Mouse (Mus musculus) forebrain, embryonic 15.5 days (tissue): ENCODE data around the gene Dip2b. TPM values are rescaled to one million over a fixed set of nuclear protein-coding genes. Genes with fewer than 3 reads are reported as not detected.
"Not testable (repeated sequence)": the region's sequence is repeated elsewhere in the genome, so short reads cannot be mapped to it uniquely, and the experiment has no call there.

ENCODE experiments used
- ATAC-seq: fragments of 200-750 bp; cut with Nextera tagmentation; replicated peaks from 2 replicates; pipeline ENCODE4 v1.8.0; 2017; ENCODE audit warnings: mild to moderate bottlenecking, moderate TSS enrichment, moderate library complexity
- H3K27ac ChIP-seq: fragments of 300-500 bp; sonication (generic); replicated peaks from 2 replicates; pipeline ENCODE4 v1.5.1; 2015; ENCODE audit warnings: mild to moderate bottlenecking, inconsistent platforms
- H3K27me3 ChIP-seq: fragments of 300-500 bp; sonication (generic); 2 replicates; pipeline ENCODE4 v1.6.1; 2015; ENCODE audit warnings: inconsistent platforms
- H3K36me3 ChIP-seq: fragments of 300-500 bp; sonication (generic); 2 replicates; pipeline ENCODE4 v1.6.1; 2015; ENCODE audit warnings: mild to moderate bottlenecking, inconsistent platforms
- H3K4me1 ChIP-seq: fragments of 300-500 bp; sonication (generic); 2 replicates; pipeline ENCODE4 v1.6.1; 2015; ENCODE audit warnings: inconsistent platforms
- H3K4me2 ChIP-seq: fragments of 300-500 bp; sonication (generic); replicated peaks from 2 replicates; pipeline ENCODE4 v1.6.1; 2015; ENCODE audit warnings: mild to moderate bottlenecking, inconsistent platforms
- H3K4me3 ChIP-seq: fragments of 300-500 bp; sonication (generic); 2 replicates; pipeline ENCODE4 v1.5.1; 2015; ENCODE audit warnings: mild to moderate bottlenecking, inconsistent platforms
- H3K9ac ChIP-seq: fragments of 300-500 bp; sonication (generic); replicated peaks from 2 replicates; pipeline ENCODE4 v1.6.1; 2015; ENCODE audit warnings: mild to moderate bottlenecking, inconsistent platforms
- H3K9me3 ChIP-seq: fragments of 300-500 bp; sonication (generic); 2 replicates; pipeline ENCODE4 v1.6.1; 2016; ENCODE audit warnings: inconsistent platforms
- WGBS: fragments of 180-500 bp; shearing (Covaris S2); methylation state at CpG from one replicate; pipeline ENCODE4 v1.1.7; 2015; ENCODE audit warnings: mixed read lengths; 5-methylcytosine and 5-hydroxymethylcytosine counted together
- polyA plus RNA-seq: library from polyadenylated mRNA; unstranded; fragments of >200 nt; fragmentation: Nextera tagmentation; extraction: Ambion mirVana; gene quantifications from 2 replicates; pipeline ENCODE4 v1.2.1, GENCODE M21; 2015

The Dip2b gene
- polyA plus RNA-seq, 1 experiment from 2014 or later, result 20.2 TPM

DNA sequence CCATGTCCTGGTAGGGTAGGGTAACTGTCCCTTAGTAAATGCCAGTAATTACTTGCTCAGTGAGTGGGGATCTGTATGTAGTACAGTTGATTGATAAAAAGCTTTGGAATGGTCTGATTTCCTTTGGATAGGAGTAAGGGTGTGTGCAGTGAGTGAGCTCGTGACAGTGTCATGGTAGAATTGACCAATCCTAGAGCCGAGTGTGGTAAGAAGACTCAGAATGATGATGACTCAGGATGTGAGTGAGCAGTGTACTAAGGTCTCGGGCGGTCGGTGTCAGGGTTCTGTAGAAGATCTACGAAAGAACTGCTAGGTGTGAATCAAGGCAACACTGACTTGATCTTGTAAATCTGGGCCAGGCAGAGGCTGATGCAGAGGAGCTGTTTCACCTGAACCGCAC is 207.5 kb downstream of the Dip2b start:
- Histone ChIP-seq H3K4me1 (no peaks in the 10 kb centered on the region), H3K36me3 (peaks cover 64% of the 10 kb centered on the region), H3K27me3 (no peaks in the 10 kb centered on the region), H3K9me3 (no peaks in the 10 kb centered on the region), H3K4me2 (no peak overlapping the region), H3K27ac (no peak overlapping the region), H3K4me3 (no peak overlapping the region), H3K9ac (no peak overlapping the region)
- WGBS, result 96% methylated on average over 7 of the region's 7 CpGs
- no peak for ATAC-seq

DNA sequence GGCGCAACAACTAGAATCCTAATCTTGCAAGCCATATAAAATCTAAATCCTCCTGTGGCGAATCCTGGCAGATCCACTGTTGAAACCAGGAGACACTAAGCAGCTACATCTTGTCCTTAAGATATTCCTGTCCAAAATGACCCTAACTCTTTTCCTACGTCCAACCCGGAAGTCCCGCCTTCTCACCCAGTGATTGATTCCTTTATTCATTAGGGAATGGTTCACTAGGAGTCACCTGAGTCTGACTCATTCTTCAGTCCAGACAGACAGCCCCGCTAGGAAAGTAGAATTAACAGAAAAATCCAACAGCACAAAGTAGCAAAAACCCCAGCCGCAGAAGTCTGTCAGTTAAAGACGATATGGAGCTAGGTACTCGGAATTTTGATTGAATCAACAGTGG is 208.8 kb downstream of the Dip2b start:
- H3K9ac ChIP-seq, result no peak overlapping the region
- no peak overlapping the region for H3K4me2 ChIP-seq
- H3K27ac ChIP-seq, result no peak overlapping the region
- H3K4me1 ChIP-seq, result no peaks in the 10 kb centered on the region
- H3K27me3 ChIP-seq, result no peaks in the 10 kb centered on the region
- no peak overlapping the region for H3K4me3 ChIP-seq
- WGBS, result 94% methylated on average over 9 of the region's 9 CpGs
- ATAC-seq, result no peak
- peaks cover 72% of the 10 kb centered on the region for H3K36me3 ChIP-seq
- H3K9me3 ChIP-seq, result no peaks in the 10 kb centered on the region

DNA sequence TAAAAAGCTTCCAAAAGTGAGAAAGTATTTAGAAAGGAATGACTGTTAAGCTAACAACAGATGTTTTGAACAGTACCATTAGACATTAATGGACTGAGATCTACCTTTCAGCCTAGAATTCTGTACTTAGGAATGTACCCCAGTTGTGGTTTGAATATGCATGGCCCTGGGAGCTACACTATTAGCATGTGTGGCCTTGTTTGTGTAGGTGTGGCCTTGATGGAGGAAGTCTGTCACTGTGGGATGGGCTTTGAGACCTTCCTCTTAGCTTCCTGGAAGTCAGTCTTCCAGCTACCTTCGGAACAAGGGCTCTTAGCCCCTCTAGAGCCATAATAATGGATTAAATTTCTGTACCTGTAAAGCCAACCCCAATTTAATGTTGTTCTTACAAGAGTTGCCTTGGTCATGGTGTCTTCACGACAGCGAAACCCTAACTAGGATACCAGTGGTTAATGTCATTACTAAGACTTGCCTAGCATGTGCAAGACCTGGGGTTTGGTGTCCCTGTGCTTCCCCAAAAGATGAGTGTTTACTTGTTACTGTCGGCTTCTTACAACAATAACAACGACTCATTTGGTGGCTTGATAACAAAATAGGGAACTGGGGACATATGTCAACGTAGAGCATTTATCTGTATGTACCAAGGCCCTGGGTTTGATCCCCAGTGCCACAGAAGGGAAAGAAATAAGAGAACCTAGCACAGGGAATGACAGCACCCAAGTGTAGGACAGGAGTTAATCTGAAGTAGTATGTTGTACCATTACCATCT is 210.4 kb downstream of the Dip2b start:
- WGBS, result 97% methylated on average over 6 of the region's 6 CpGs
- Histone ChIP-seq H3K9me3 (no peaks in the 10 kb centered on the region), H3K27me3 (no peaks in the 10 kb centered on the region), H3K4me3 (no peak overlapping the region), H3K4me2 (no peak overlapping the region), H3K36me3 (peaks cover 78% of the 10 kb centered on the region), H3K27ac (no peak overlapping the region), H3K9ac (no peak overlapping the region), H3K4me1 (no peaks in the 10 kb centered on the region)
- no peak for ATAC-seq

DNA sequence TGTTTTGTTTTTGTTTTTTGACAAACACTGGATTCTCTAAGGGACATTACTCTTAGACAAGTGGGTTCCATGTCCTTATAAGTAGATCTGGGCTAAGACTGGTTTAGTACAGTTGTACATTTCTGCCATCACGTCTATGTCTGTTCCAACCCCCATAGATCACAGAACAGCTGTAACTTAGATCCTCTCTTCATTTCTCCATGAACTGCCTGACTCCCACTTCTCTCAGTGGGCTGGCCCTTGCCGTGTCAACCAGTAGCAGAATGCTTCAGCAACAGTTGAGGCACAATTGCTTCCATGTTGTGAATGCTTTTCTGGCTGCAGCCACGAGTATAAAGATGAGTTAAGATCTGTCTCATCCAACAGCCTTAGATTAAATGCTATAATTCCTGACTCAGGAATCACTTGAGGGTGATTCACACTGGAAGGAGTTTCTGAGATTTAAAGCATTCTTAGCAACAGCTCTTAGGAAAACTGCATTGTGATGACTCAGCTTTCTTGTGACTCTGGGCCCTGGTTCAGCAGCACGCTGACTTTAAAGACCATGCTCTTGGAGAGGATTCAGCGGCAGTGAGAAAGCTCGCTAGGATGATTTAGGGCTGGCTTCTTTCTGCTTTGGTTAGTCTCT is 212.8 kb downstream of the Dip2b start:
- no peak for ATAC-seq
- H3K36me3 ChIP-seq, result peaks cover 89% of the 10 kb centered on the region
- no peaks in the 10 kb centered on the region for H3K27me3 ChIP-seq
- no peak overlapping the region for H3K4me3 ChIP-seq
- H3K9me3 ChIP-seq, result no peaks in the 10 kb centered on the region
- WGBS, result 93% methylated on average over 6 of the region's 6 CpGs
- no peak overlapping the region for H3K4me2 ChIP-seq
- no peak overlapping the region for H3K9ac ChIP-seq
- no peaks in the 10 kb centered on the region for H3K4me1 ChIP-seq
- no peak overlapping the region for H3K27ac ChIP-seq

DNA sequence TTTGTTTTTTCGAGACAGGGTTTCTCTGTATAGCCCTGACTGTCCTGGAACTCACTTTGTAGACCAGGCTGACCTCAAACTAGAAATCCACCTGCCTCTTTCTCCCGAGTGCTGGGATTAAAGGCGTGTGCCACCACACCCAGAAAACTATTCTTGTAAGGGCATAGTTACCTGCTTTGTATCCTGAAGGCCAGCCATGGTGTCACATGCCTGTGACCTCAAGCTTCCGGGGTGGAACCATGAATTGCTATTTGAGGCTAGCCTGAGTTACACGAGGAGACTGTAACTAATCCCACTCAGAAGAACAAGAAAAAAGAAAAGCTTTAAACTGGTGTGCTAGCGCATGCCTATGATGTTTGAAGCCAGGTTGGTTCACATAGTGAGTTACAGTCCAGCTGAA is 217.9 kb downstream of the Dip2b start:
- 88% methylated on average over 6 of the region's 6 CpGs for WGBS
- Histone ChIP-seq H3K4me2 (no peak overlapping the region), H3K4me3 (no peak overlapping the region), H3K36me3 (peaks cover 72% of the 10 kb centered on the region), H3K9me3 (no peaks in the 10 kb centered on the region), H3K4me1 (no peaks in the 10 kb centered on the region), H3K27me3 (no peaks in the 10 kb centered on the region), H3K9ac (no peak overlapping the region), H3K27ac (no peak overlapping the region)
- no peak for ATAC-seq

DNA sequence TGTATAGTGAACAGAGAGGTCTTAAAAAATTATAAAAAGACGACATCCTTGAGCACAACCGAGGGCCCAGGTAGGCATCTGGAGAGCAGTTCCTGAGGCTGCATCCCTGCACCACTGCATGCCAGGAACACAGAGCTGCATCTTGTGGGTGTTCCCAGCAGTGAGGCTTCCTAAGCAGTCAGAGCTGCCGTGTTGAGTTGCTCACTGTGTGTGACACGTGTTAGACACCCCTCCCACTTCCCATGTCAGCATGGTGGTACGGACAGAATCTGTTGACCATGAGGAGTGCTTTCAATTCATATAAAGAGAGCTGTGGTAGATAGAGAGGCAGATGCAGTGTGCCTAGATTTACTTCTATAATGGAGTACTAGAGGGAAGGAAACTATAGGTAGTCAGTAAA is 218.8 kb downstream of the Dip2b start:
- H3K9me3 ChIP-seq, result no peaks in the 10 kb centered on the region
- no peaks in the 10 kb centered on the region for H3K27me3 ChIP-seq
- H3K9ac ChIP-seq, result no peak overlapping the region
- peaks cover 68% of the 10 kb centered on the region for H3K36me3 ChIP-seq
- H3K4me2 ChIP-seq, result no peak overlapping the region
- H3K27ac ChIP-seq, result no peak overlapping the region
- H3K4me3 ChIP-seq, result no peak overlapping the region
- no peak for ATAC-seq
- H3K4me1 ChIP-seq, result no peaks in the 10 kb centered on the region
- WGBS, result 90% methylated on average over 5 of the region's 5 CpGs

DNA sequence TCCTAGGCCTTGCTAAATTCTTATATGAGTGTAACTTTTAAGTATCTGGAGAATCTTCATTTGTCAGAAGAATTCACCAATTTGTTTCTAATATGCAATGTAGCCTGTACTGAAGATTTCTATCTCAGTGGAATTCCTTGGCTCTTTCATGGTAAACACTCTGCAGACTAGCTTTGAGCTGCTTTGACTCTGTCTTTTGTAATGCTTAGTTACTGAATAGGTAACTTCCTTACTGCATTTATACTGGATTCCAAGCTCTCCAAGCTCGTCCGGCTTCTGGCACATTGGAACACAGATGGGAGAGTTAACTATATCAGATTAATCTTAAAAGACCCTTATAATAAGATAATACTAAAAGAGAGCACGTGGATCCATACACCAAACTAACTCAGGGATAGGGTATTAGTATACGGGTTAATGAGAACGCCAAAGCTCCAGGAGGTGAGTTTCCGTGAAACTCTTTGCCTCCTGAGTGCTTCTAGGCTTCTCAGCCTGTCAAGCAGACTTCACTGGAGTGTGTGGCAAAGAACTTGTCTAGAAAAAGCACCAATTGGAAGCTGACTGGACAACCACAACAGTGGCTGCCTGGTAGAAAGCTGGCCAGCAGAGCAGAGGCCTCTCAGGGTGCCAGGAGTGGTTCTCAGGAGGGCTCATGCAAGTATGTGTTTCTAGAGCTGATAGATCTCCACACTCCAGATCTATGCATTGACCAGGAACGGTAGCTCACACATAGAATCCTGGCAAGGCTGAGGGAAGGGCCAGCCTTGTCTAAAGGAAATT is 220.4 kb downstream of the Dip2b start:
- Histone ChIP-seq H3K27ac (no peak overlapping the region), H3K9ac (no peak overlapping the region), H3K4me3 (no peak overlapping the region), H3K27me3 (no peaks in the 10 kb centered on the region), H3K4me2 (no peak overlapping the region), H3K9me3 (no peaks in the 10 kb centered on the region), H3K4me1 (no peaks in the 10 kb centered on the region), H3K36me3 (peaks cover 57% of the 10 kb centered on the region)
- WGBS, result 94% methylated on average over 7 of the region's 7 CpGs
- ATAC-seq, result no peak

DNA sequence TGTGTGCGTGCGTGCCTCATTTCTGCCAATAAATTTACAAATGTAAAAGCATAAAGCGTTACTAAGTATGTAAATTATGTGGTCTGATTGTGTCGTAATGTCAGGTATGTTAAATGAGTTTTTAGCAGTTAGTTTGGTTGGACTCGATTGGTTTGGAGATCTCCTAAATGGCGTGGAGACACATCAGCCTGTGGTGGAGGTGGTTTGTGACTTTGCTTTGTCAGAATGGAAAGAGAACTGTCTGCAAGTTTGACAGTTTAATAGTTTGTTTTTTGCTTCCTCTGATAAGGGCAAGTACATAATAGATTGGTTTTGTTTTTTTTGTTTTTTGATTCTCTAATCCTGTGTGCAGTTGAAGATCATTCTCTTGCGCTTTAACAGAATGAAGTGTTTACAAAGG is 221.9 kb downstream of the Dip2b start:
- not testable (repeated sequence) for H3K4me2 ChIP-seq, ATAC-seq
- 95% methylated on average over 6 of the region's 7 CpGs for WGBS

DNA sequence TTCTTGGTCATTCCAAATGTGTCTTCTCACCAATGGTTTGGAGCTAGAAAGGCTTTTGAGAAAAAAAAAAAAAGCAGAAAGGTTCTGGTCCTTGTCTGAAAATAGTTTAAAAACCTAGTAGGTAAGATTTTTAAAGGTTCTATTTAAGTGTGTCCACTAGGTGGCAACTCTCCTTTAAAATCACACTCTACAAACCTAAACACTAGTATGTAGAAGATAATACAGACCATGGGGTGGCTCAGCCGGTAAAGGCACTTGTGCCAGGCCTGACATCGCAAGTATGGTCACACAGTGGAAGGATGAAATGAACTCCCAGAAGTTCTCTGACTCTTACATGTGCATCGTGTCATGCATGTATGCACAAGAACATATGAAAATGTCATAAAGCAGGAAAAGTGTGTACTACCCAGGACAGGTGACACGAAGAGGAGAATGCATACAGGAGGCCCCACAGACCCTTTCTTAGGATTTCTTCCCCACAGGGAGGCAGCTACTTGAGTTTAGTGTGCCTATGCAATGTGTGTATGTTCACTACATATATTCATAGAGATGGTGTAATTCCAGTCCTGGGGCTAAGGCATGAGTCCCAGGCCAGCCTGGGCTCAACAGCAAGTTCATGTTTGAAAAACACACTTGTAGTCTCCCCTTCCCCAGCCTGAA is 224.9 kb downstream of the Dip2b start:
- ATAC-seq, result no peak
- Histone ChIP-seq H3K27me3 (no peaks in the 10 kb centered on the region), H3K4me2 (no peak overlapping the region), H3K4me3 (no peak overlapping the region), H3K9me3 (no peaks in the 10 kb centered on the region), H3K27ac (no peak overlapping the region), H3K9ac (no peak overlapping the region), H3K4me1 (no peaks in the 10 kb centered on the region), H3K36me3 (peaks cover 17% of the 10 kb centered on the region)
- WGBS, result 21% methylated on average over 4 of the region's 4 CpGs

More for the DNA sequence above, 221.9 kb downstream of the Dip2b start:
- H3K9ac ChIP-seq, H3K27me3 ChIP-seq, H3K4me1 ChIP-seq, H3K9me3 ChIP-seq, H3K4me3 ChIP-seq, H3K27ac ChIP-seq: not testable (repeated sequence)
- peaks cover 43% of the 10 kb centered on the region for H3K36me3 ChIP-seq

DNA sequence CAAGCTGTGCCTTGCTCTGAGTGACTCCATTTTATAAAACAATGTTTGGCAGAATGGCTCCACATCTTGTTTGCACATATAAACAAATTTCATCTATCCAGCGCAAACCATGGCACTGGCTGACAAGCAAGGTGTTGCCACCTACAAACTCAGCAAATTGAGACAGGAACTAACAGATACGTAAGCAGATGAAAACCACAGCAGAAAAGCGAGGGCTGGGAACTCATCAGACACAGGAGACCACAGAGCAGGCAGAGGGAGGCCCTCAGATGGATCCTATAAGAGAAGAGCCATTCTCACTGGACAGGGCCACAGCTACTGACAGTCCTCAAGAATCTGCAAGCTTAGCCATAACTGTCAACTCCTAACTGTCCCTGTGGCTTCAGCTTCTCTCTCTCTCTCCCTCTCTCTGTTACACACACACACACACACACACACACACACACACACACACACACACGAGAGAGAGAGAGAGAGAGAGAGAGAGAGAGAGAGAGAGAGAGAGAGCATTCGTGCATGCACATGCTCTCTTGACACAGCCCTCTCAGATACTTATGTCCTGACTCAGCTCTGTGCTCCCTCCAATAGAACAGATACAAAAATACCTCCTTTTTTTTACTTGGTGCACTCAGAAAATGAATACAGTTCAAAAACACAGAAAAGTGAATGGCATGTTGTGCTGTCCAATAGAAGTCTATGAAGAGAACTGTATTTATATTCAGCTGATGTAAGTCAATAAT is 227.3 kb downstream of the Dip2b start:
- Histone ChIP-seq H3K27me3 (no peaks in the 10 kb centered on the region), H3K4me2 (no peak overlapping the region), H3K4me3 (no peak overlapping the region), H3K9ac (no peak overlapping the region), H3K36me3 (peaks cover 6% of the 10 kb centered on the region; the same call in 1 of the 2 replicates), H3K9me3 (no peaks in the 10 kb centered on the region), H3K27ac (no peak overlapping the region), H3K4me1 (no peaks in the 10 kb centered on the region)
- WGBS, result 90% methylated on average over 4 of the region's 5 CpGs
- ATAC-seq, result no peak

DNA sequence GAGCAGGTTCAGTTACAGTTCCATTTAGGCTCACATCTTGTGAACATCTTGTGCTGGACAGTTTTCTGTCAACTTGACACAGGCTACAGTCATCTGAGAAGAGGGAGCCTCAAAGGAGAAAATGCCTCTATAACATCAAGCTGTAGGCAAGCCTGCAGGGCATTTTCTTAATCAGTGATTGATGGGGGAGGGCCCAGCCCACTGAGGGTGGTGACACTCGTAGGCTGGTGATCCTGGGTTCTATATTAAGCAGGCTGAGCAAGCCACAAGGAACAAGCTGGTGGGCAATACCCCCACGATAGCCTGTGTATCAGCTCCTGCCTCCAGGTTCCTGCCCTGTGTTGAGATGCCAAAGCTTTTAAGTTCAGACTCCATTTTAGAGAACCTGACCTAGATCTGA is 230.5 kb downstream of the Dip2b start:
- 80% methylated on average over 2 of the region's 2 CpGs for WGBS
- Histone ChIP-seq H3K27me3 (no peaks in the 10 kb centered on the region), H3K4me2 (no peak overlapping the region), H3K27ac (no peak overlapping the region), H3K9me3 (no peaks in the 10 kb centered on the region), H3K4me3 (no peak overlapping the region), H3K36me3 (no peaks in the 10 kb centered on the region), H3K9ac (no peak overlapping the region), H3K4me1 (no peaks in the 10 kb centered on the region)
- ATAC-seq, result no peak
